Mouse (Mus musculus) megakaryocyte, embryonic 14.5 days (primary cell): ENCODE results near the gene Rab15. TPM values are rescaled to one million over a fixed set of nuclear protein-coding genes. Genes with fewer than 3 reads are reported as not detected.

ENCODE experiments used
- H3K27me3 ChIP-seq: replicated peaks from 2 replicates; pipeline ENCODE3; 2012; ENCODE audit warnings: inconsistent platforms
- H3K36me3 ChIP-seq: replicated peaks from 2 replicates; pipeline ENCODE3; 2012; ENCODE audit warnings: low read length, inconsistent platforms, mixed read lengths
- H3K4me1 ChIP-seq: 2 replicates; pipeline ENCODE4 v1.6.1; 2012; ENCODE audit warnings: inconsistent platforms
- H3K4me3 ChIP-seq: replicated peaks from 2 replicates; pipeline ENCODE3; 2012; ENCODE audit warnings: moderate library complexity, mild to moderate bottlenecking, inconsistent platforms
- H3K9me3 ChIP-seq: 2 replicates; pipeline ENCODE4 v1.6.1; 2012; ENCODE audit warnings: inconsistent platforms
- FLI1 ChIP-seq: IDR thresholded peaks from 2 replicates; pipeline ENCODE4 v1.6.1; 2012; ENCODE audit warnings: low read length, inconsistent platforms, mixed read lengths
- GATA1 ChIP-seq: IDR thresholded peaks from 3 replicates; pipeline ENCODE4 v1.6.1; 2012; ENCODE audit warnings: mixed read lengths, low read length, inconsistent platforms, borderline replicate concordance
- polyA plus RNA-seq: library from polyadenylated mRNA; stranded (reverse); fragments of >175 nt; gene quantifications from 2 replicates; pipeline ENCODE4 v1.2.3, GENCODE M21; 2012; ENCODE audit warnings: low replicate concordance; ENCODE audit not compliant: insufficient read depth

Gene Rab15
- polyA plus RNA-seq, 1 experiment, result not detected

- no peaks in the 10 kb centered on the region for H3K27me3 ChIP-seq
- H3K9me3 ChIP-seq, result no peaks in the 10 kb centered on the region
- H3K4me3 ChIP-seq, result no peak overlapping the region
- H3K36me3 ChIP-seq, result peaks cover 18% of the 10 kb centered on the region
- H3K4me1 ChIP-seq, result peaks cover 17% of the 10 kb centered on the region
- TF ChIP-seq GATA1 (no peak), FLI1 (no peak)
Measured at GRCm38 (mm10) chr12:76844346-76845061, 21.8 kb upstream of the Rab15 start.

- TF ChIP-seq GATA1, result no peak
- no peak for TF ChIP-seq FLI1
- Histone ChIP-seq H3K4me3 (no peak overlapping the region), H3K27me3 (peaks cover 1% of the 10 kb centered on the region), H3K36me3 (peaks cover 10% of the 10 kb centered on the region), H3K9me3 (no peaks in the 10 kb centered on the region), H3K4me1 (peaks cover 32% of the 10 kb centered on the region)
Measured at GRCm38 (mm10) chr12:76840081-76840480, 17.4 kb upstream of the Rab15 start.

- Histone ChIP-seq H3K4me3 (no peak overlapping the region), H3K9me3 (no peaks in the 10 kb centered on the region), H3K4me1 (peaks cover 30% of the 10 kb centered on the region), H3K27me3 (peaks cover 3% of the 10 kb centered on the region), H3K36me3 (peaks cover 10% of the 10 kb centered on the region)
- no peak for TF ChIP-seq FLI1
- no peak for TF ChIP-seq GATA1
Measured at GRCm38 (mm10) chr12:76839298-76839697, 16.6 kb upstream of the Rab15 start.

GRCm38 (mm10) chr12:76837844-76838650 is 15.3 kb upstream of the Rab15 start:
- no peak for TF ChIP-seq GATA1
- no peak for TF ChIP-seq FLI1
- H3K9me3 ChIP-seq, result no peaks in the 10 kb centered on the region
- H3K4me1 ChIP-seq, result peaks cover 33% of the 10 kb centered on the region
- peaks cover 3% of the 10 kb centered on the region for H3K27me3 ChIP-seq
- peak overlapping the region; percentile 96 for H3K4me3 ChIP-seq
- peaks cover 10% of the 10 kb centered on the region for H3K36me3 ChIP-seq

GRCm38 (mm10) chr12:76837101-76837843 is 14.6 kb upstream of the Rab15 start:
- TF ChIP-seq FLI1 (no peak), GATA1 (no peak)
- peak overlapping the region; percentile 96 for H3K4me3 ChIP-seq
- peaks cover 3% of the 10 kb centered on the region for H3K27me3 ChIP-seq
- H3K9me3 ChIP-seq, result no peaks in the 10 kb centered on the region
- peaks cover 33% of the 10 kb centered on the region for H3K4me1 ChIP-seq
- H3K36me3 ChIP-seq, result peaks cover 3% of the 10 kb centered on the region

- Histone ChIP-seq H3K36me3 (no peaks in the 10 kb centered on the region), H3K4me1 (peaks cover 6% of the 10 kb centered on the region; the same call in 1 of the 2 replicates), H3K9me3 (no peaks in the 10 kb centered on the region), H3K4me3 (no peak overlapping the region), H3K27me3 (peaks cover 7% of the 10 kb centered on the region)
- TF ChIP-seq GATA1, result no peak
- no peak for TF ChIP-seq FLI1
Measured at GRCm38 (mm10) chr12:76832704-76833103, 10.0 kb upstream of the Rab15 start.

GRCm38 (mm10) chr12:76825283-76825682 is 2.6 kb upstream of the Rab15 start:
- Histone ChIP-seq H3K36me3 (no peaks in the 10 kb centered on the region), H3K4me1 (peaks cover 31% of the 10 kb centered on the region), H3K27me3 (peaks cover 70% of the 10 kb centered on the region), H3K4me3 (no peak overlapping the region), H3K9me3 (no peaks in the 10 kb centered on the region)
- TF ChIP-seq FLI1 (no peak), GATA1 (no peak)

- H3K36me3 ChIP-seq, result no peaks in the 10 kb centered on the region
- TF ChIP-seq GATA1 (no peak), FLI1 (no peak)
- H3K9me3 ChIP-seq, result no peaks in the 10 kb centered on the region
- H3K4me3 ChIP-seq, result peak overlapping the region; percentile 90
- peaks cover 94% of the 10 kb centered on the region for H3K27me3 ChIP-seq
- peaks cover 28% of the 10 kb centered on the region for H3K4me1 ChIP-seq
Measured at GRCm38 (mm10) chr12:76822002-76822650, 582 bp downstream of the Rab15 start.

- Histone ChIP-seq H3K4me3 (no peak overlapping the region), H3K4me1 (peaks cover 27% of the 10 kb centered on the region), H3K9me3 (no peaks in the 10 kb centered on the region), H3K36me3 (no peaks in the 10 kb centered on the region), H3K27me3 (peaks cover 98% of the 10 kb centered on the region)
- TF ChIP-seq FLI1, result no peak
- no peak for TF ChIP-seq GATA1
Measured at GRCm38 (mm10) chr12:76820615-76821014, 2.1 kb downstream of the Rab15 start.
